Comparison of ENCODE assay signal across 21 mouse cellular contexts in genomic region chr13:74632327-74632726, GRCm38 (mm10). TPM values are rescaled to one million over a fixed set of nuclear protein-coding genes. Genes with fewer than 3 reads are reported as not detected.
A peak's percentile ranks its signal among the peaks of the same experiment; 100 is the strongest.
DNase-seq lines count a peak whose midpoint lies in the region; ATAC-seq and TF ChIP-seq lines count a peak whose summit lies in the region.
"Had no signal": no experiment of that assay in that cellular context is flagged by ENCODE, and none has a peak within 500 bp of the region (broad histone marks: within the 10 kb centered on the region; RNA-seq: fewer than 3 reads in every experiment).

No protein-coding gene starts in this region.

- H3K9ac ChIP-seq in forebrain, embryonic 15.5 days (replicated peaks), result no peak overlapping the region
- H3K9ac ChIP-seq in forebrain, embryonic 12.5 days, result no peak overlapping the region
- H3K9ac ChIP-seq in neural tube, embryonic 14.5 days (replicated peaks; ENCODE audit: low read depth, low read length), result no peak overlapping the region
- H3K9ac ChIP-seq in forebrain, postnatal 0 days, result no peak overlapping the region
- H3K9ac ChIP-seq: heart, embryonic 13.5 days; hindbrain, embryonic 14.5 days; intestine, embryonic 15.5 days had no signal

- H3K36me3 ChIP-seq in forebrain, embryonic 15.5 days, result no peaks in the 10 kb centered on the region
- H3K36me3 ChIP-seq in forebrain, embryonic 12.5 days (replicated peaks), result no peaks in the 10 kb centered on the region
- no peaks in the 10 kb centered on the region for H3K36me3 ChIP-seq in neural tube, embryonic 14.5 days (ENCODE audit: control insufficient read depth, insufficient read depth, low read length)
- H3K36me3 ChIP-seq in forebrain, postnatal 0 days (ENCODE audit: insufficient read depth), result no peaks in the 10 kb centered on the region
- H3K36me3 ChIP-seq: heart, embryonic 10.5 days; heart, embryonic 13.5 days; intestine, embryonic 15.5 days had no signal

- no peak overlapping the region for H3K4me3 ChIP-seq in forebrain, embryonic 15.5 days
- H3K4me3 ChIP-seq in forebrain, embryonic 12.5 days (replicated peaks), result no peak overlapping the region
- H3K4me3 ChIP-seq in neural tube, embryonic 14.5 days (ENCODE audit: low read depth, low read length), result no peak overlapping the region
- H3K4me3 ChIP-seq in forebrain, postnatal 0 days (ENCODE audit: low read depth, low read length), result no peak overlapping the region
- H3K4me3 ChIP-seq: heart, embryonic 10.5 days; heart, embryonic 13.5 days; intestine, embryonic 15.5 days had no signal

- H3K27ac ChIP-seq in forebrain, embryonic 15.5 days (replicated peaks), result no peak overlapping the region
- H3K27ac ChIP-seq in forebrain, embryonic 12.5 days, result no peak overlapping the region
- H3K27ac ChIP-seq in neural tube, embryonic 14.5 days (ENCODE audit: low read depth, low read length), result no peak overlapping the region
- H3K27ac ChIP-seq in forebrain, postnatal 0 days (ENCODE audit: low read depth, low read length), result no peak overlapping the region
- H3K27ac ChIP-seq: heart, embryonic 10.5 days; heart, embryonic 13.5 days; hindbrain, embryonic 14.5 days; intestine, embryonic 15.5 days had no signal

- no peaks in the 10 kb centered on the region for H3K27me3 ChIP-seq in forebrain, embryonic 15.5 days
- no peaks in the 10 kb centered on the region for H3K27me3 ChIP-seq in forebrain, embryonic 12.5 days
- H3K27me3 ChIP-seq in neural tube, embryonic 14.5 days (ENCODE audit: control insufficient read depth, insufficient read depth, low read length), result no peaks in the 10 kb centered on the region
- no peaks in the 10 kb centered on the region for H3K27me3 ChIP-seq in forebrain, postnatal 0 days (ENCODE audit: insufficient read depth, low read length)
- H3K27me3 ChIP-seq: heart, embryonic 13.5 days; intestine, embryonic 15.5 days had no signal

- no peak for DNase-seq in neural tube, embryonic 10.5 days (ENCODE audit: extremely low spot score, low spot score)
- no peak for DNase-seq in forebrain, postnatal 0 days
- DNase-seq in heart, adult 8-10 months (ENCODE audit: low spot score), result no peak
- DNase-seq: adrenal gland, adult 8-10 months; adrenal gland, postnatal 25 days; cerebellum, adult 18-20 months; cerebellum, adult 9-10 months; cerebellum, postnatal 14 days; gastrocnemius, postnatal 25 days; heart, adult 18-20 months; heart, postnatal 14 days; heart, postnatal 4 days; kidney, adult 18-20 months had no signal

- 65% methylated on average over 1 of the region's 1 CpGs for WGBS in forebrain, embryonic 15.5 days
- WGBS in forebrain, embryonic 12.5 days, result 58% methylated on average over 1 of the region's 1 CpGs
- 66% methylated on average over 1 of the region's 1 CpGs for WGBS in neural tube, embryonic 14.5 days
- 41% methylated on average over 1 of the region's 1 CpGs for WGBS in forebrain, postnatal 0 days

- no peaks in the 10 kb centered on the region for H3K9me3 ChIP-seq in forebrain, embryonic 15.5 days
- no peaks in the 10 kb centered on the region for H3K9me3 ChIP-seq in forebrain, embryonic 12.5 days
- no peaks in the 10 kb centered on the region for H3K9me3 ChIP-seq in neural tube, embryonic 14.5 days (ENCODE audit: control insufficient read depth, low read length)
- no peaks in the 10 kb centered on the region for H3K9me3 ChIP-seq in forebrain, postnatal 0 days (ENCODE audit: low read length)
- H3K9me3 ChIP-seq: heart, embryonic 10.5 days; heart, embryonic 13.5 days; intestine, embryonic 15.5 days had no signal

- TF ChIP-seq CTCF in forebrain, postnatal 0 days (IDR thresholded peaks at IDR 0.05; ENCODE audit: low read depth), result no peak

- ATAC-seq in forebrain, embryonic 15.5 days (replicated peaks), result peak; percentile 63
- no peak for ATAC-seq in forebrain, embryonic 12.5 days (ENCODE audit: low FRiP score)
- ATAC-seq in neural tube, embryonic 14.5 days (ENCODE audit: low read depth), result peak; percentile 49; the same call in 1 of the 2 replicates
- ATAC-seq in forebrain, postnatal 0 days, result peak; percentile 85
- ATAC-seq: CD4-positive, CD25-positive, alpha-beta regulatory T cell, adult 4 months; intestine, embryonic 15.5 days had no signal

- no peak overlapping the region for H3K4me2 ChIP-seq in forebrain, embryonic 15.5 days (replicated peaks)
- H3K4me2 ChIP-seq in forebrain, embryonic 12.5 days, result no peak overlapping the region
- no peak overlapping the region for H3K4me2 ChIP-seq in neural tube, embryonic 14.5 days (ENCODE audit: low read depth, low read length)
- no peak overlapping the region for H3K4me2 ChIP-seq in forebrain, postnatal 0 days (ENCODE audit: low read depth)
- H3K4me2 ChIP-seq: heart, embryonic 13.5 days; hindbrain, embryonic 14.5 days; intestine, embryonic 15.5 days had no signal

- H3K4me1 ChIP-seq in forebrain, embryonic 15.5 days, result no peaks in the 10 kb centered on the region
- H3K4me1 ChIP-seq in forebrain, embryonic 12.5 days, result no peaks in the 10 kb centered on the region
- no peaks in the 10 kb centered on the region for H3K4me1 ChIP-seq in neural tube, embryonic 14.5 days (ENCODE audit: control insufficient read depth, insufficient read depth, low read length)
- H3K4me1 ChIP-seq in forebrain, postnatal 0 days (ENCODE audit: insufficient read depth), result no peaks in the 10 kb centered on the region
- H3K4me1 ChIP-seq: heart, embryonic 10.5 days; heart, embryonic 13.5 days; intestine, embryonic 15.5 days had no signal

RNA-seq across cellular contexts. Expression of gene Erap1, which starts 7.0 kb away (rescaled TPM):
- polyA plus RNA-seq in forebrain, embryonic 15.5 days (2015; fragmentation: Nextera tagmentation; extraction: Ambion mirVana), result 3.2 and 4.0 TPM in 2 replicates
- 3.5 and 3.9 TPM in 2 replicates for polyA plus RNA-seq in forebrain, embryonic 12.5 days (2016; fragmentation: Nextera tagmentation; extraction: Ambion mirVana)
- polyA plus RNA-seq in neural tube, embryonic 14.5 days (2014; fragmentation: Nextera tagmentation; extraction: Ambion mirVana), result 4.7 and 4.8 TPM in 2 replicates
- 6.0 and 6.2 TPM in 2 replicates for total RNA-seq in forebrain, postnatal 0 days (2014; rRNA removed)
- 3.9 and 5.6 TPM in 2 replicates for polyA plus RNA-seq in forebrain, postnatal 0 days (2015; fragmentation: Nextera tagmentation; extraction: Ambion mirVana)
- total RNA-seq in heart, adult 8-10 months (2022), result 10 to 100 TPM; 33.7 to 53.2 (median 42.0) TPM
